Mouse (Mus musculus): ENCODE data around the gene 2200002J24Rik. TPM values are rescaled to one million over a fixed set of nuclear protein-coding genes. Genes with fewer than 3 reads are reported as not detected.

The 2200002J24Rik gene
- polyA plus RNA-seq, 1 experiment, result not detected

DNA sequence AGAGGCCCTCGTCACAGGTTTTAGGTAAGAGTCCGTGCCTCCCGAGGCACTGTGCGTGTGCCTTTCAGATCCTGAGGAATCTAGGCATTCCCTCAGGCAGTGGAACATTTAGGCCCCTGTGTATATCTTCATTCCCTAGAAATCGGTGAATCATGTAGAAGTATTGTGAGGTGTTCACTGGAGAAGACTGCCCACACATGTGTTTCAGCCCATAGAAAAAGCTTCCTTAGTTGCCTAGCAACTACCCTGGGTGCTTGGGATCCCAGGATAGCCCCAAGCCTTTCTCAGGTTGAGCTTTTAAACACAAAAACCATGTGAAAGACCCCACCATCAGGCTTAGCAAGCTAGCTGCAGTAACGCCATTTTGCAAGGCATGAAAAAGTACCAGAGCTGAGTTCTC, 10.4 kb upstream of the 2200002J24Rik start:
- no peak overlapping the region for H3K4me3 ChIP-seq (replicated peaks)
- H3K9me3 ChIP-seq, result no peaks in the 10 kb centered on the region
- H3K36me3 ChIP-seq (replicated peaks; ENCODE audit: low read length), result no peaks in the 10 kb centered on the region
- peaks cover 13% of the 10 kb centered on the region for H3K4me1 ChIP-seq
- no peak for TF ChIP-seq GATA1 (IDR thresholded peaks at IDR 0.05; ENCODE audit: borderline replicate concordance, low read length)
- no peak for TF ChIP-seq FLI1 (IDR thresholded peaks at IDR 0.05; ENCODE audit: low read length)
- H3K27me3 ChIP-seq (replicated peaks), result no peaks in the 10 kb centered on the region

DNA sequence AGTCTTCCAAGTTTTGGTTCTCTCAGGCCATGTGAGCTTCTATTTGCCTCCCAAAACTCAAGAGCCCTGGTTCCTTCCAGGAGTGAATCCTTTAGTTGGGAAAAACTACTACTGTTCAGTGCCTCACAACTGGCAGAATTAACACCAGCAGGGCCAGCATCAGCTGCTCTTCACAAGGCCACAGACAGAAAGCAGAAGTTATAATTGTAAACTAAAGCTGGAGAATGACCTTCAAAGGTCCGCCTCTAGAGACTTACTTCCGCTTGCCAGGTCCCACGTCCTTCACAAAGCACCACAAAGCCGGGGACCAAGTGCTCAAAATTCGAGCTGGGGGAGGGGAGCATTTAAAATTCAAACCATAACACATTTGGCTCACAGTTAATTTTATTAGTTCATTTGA, 625 bp upstream of the 2200002J24Rik start:
- Histone ChIP-seq H3K27me3 (replicated peaks) (no peaks in the 10 kb centered on the region), H3K36me3 (replicated peaks; ENCODE audit: low read length) (no peaks in the 10 kb centered on the region), H3K9me3 (no peaks in the 10 kb centered on the region), H3K4me1 (peaks cover 42% of the 10 kb centered on the region), H3K4me3 (replicated peaks) (no peak overlapping the region)
- TF ChIP-seq FLI1 (IDR thresholded peaks at IDR 0.05; ENCODE audit: low read length), result no peak
- TF ChIP-seq GATA1 (IDR thresholded peaks at IDR 0.05; ENCODE audit: borderline replicate concordance, low read length), result no peak

DNA sequence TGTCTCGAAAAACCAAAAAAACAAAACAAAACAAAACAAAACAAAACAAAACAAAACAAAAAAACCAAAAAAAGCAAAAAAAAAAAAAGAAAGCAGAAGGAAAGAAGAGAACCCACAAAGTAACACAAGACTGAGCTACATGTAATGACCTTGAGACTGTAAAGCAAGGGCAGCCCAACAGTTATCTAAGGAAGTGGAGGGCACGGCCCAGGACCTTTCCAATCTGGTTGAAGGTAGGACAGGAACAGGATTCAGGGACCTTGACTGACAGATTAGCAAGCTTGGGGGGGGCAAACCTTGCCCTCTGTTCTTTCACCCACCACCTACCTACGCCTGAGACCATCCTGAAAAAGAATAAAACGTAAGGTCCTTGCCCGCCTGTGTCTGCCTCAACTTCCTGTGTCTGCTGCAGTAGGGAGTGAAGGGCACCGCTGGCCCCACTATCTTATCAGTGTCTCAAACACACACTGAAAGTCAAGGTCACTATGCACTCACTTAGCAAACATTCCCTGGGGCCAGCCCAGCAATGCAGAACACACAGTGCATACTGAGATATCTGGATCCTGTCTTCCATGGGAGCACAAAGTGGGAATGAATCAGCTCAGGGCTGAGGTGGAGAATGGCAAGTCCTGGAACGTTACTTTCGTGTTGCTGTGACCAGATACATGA, 7.6 kb downstream of the 2200002J24Rik start:
- no peak for TF ChIP-seq FLI1 (IDR thresholded peaks at IDR 0.05; ENCODE audit: low read length)
- no peak for TF ChIP-seq GATA1 (IDR thresholded peaks at IDR 0.05; ENCODE audit: borderline replicate concordance, low read length)
- Histone ChIP-seq H3K27me3 (replicated peaks) (peaks cover 16% of the 10 kb centered on the region), H3K4me1 (peaks cover 45% of the 10 kb centered on the region), H3K4me3 (replicated peaks) (peak overlapping the region; percentile 44), H3K36me3 (replicated peaks; ENCODE audit: low read length) (no peaks in the 10 kb centered on the region), H3K9me3 (no peaks in the 10 kb centered on the region)

DNA sequence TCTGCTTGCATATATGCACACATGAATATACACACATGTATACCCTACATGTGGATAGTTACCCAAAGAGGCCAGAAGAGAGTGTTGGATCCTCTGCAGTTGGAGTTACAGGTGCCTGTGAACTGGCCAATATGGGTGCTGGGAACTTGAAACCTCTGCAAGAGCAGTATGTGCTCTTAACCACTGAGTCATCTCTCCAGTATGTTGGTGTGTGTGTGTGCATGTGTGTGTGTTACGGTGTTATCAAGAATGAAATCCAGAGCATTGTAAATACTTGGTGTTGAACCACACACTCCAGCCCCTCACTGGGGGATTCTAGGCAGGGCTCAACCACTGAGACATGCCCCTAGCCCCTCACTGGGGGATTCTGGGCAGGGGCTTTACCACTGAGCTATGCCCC, 8.7 kb downstream of the 2200002J24Rik start:
- no peak for TF ChIP-seq GATA1 (IDR thresholded peaks at IDR 0.05; ENCODE audit: borderline replicate concordance, low read length)
- TF ChIP-seq FLI1 (IDR thresholded peaks at IDR 0.05; ENCODE audit: low read length), result no peak
- Histone ChIP-seq H3K27me3 (replicated peaks) (peaks cover 27% of the 10 kb centered on the region), H3K9me3 (no peaks in the 10 kb centered on the region), H3K36me3 (replicated peaks; ENCODE audit: low read length) (no peaks in the 10 kb centered on the region), H3K4me3 (replicated peaks) (no peak overlapping the region), H3K4me1 (peaks cover 38% of the 10 kb centered on the region)

DNA sequence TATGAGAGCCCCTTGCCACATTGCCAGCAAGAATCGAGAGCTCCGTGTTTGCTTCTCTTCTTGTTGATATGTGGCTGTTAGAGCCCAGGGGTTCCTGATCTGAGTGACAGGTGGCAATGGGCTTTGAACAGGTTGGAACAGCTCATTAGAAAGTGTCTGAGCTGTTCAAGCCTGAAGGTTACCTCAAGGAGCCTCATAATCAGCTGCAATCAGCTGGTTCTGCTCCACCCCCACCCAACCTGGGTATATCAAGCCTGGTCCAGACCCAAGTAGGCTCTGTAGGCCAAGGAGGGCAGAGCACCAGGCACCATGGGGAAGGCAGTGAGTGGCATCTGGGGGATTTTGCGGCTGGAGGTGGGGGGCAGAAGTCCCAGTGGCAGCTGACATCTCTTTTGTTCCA, 13.2 kb downstream of the 2200002J24Rik start, which contains the start of gene Atp4a:
Gene Atp4a (plus strand): TSS at position 268 of the 400 bp plus-strand sequence.
- TF ChIP-seq FLI1 (IDR thresholded peaks at IDR 0.05; ENCODE audit: low read length) (no peak), GATA1 (IDR thresholded peaks at IDR 0.05; ENCODE audit: borderline replicate concordance, low read length) (no peak)
- Histone ChIP-seq H3K4me3 (replicated peaks) (peak within 1 kb of the TSS; percentile 16), H3K36me3 (replicated peaks; ENCODE audit: low read length) (no peaks in the 10 kb centered on the region), H3K9me3 (0 out of 2 replicates have a peak, but pooled peaks cover 3% of the 10 kb centered on the region), H3K27me3 (replicated peaks) (peaks cover 61% of the 10 kb centered on the region), H3K4me1 (peaks cover 50% of the 10 kb centered on the region)

DNA sequence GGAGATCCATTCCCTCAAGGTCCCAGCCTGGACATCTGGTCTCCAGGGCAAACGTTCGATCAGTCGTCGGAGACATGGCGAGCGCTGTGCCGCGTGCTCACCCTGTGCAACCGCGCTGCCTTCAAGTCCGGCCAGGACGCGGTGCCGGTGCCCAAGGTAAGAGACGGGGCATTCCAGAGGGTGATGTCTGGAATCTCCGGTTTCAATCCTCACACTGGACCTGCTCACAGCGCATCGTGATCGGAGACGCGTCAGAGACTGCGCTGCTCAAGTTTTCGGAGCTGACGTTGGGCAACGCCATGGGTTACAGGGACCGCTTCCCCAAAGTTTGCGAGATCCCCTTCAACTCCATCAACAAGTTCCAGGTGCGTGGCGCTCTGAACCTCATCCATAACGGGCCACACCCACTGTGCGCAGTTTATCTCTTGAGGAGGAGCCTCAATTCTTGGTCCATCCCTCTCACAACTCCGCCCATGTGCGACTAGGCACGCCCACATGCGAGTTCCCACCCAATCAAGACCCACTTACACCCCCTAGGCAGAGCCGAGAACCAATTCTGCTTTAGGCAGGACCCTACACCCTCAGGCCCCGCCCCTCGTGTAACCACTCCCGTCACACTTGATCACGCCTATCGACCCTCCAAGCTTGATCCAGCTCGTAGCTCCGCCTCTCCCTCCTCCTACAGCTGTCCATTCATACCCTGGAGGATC, 18.4 kb downstream of the 2200002J24Rik start:
- Histone ChIP-seq H3K4me3 (replicated peaks) (peak overlapping the region; percentile 87), H3K27me3 (replicated peaks) (peaks cover 72% of the 10 kb centered on the region), H3K9me3 (0 out of 2 replicates have a peak, but pooled peaks cover 3% of the 10 kb centered on the region), H3K4me1 (peaks cover 58% of the 10 kb centered on the region), H3K36me3 (replicated peaks; ENCODE audit: low read length) (no peaks in the 10 kb centered on the region)
- TF ChIP-seq GATA1 (IDR thresholded peaks at IDR 0.05; ENCODE audit: borderline replicate concordance, low read length), result no peak
- TF ChIP-seq FLI1 (IDR thresholded peaks at IDR 0.05; ENCODE audit: low read length), result no peak

DNA sequence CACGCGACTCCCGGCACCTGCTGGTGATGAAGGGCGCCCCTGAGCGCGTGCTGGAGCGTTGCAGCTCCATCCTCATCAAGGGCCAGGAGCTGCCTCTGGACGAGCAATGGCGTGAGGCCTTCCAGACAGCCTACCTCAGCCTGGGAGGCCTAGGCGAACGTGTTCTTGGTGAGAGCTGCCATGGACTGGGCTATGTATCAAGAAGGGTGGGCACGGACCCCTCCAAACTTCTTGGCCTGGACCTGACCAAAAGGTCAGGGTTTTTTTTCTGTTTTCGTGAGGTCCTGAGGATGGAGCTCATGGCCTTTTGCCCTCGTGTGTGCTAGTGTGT, 19.0 kb downstream of the 2200002J24Rik start:
- peaks cover 73% of the 10 kb centered on the region for H3K27me3 ChIP-seq (replicated peaks)
- 0 out of 2 replicates have a peak, but pooled peaks cover 3% of the 10 kb centered on the region for H3K9me3 ChIP-seq
- peaks cover 64% of the 10 kb centered on the region for H3K4me1 ChIP-seq
- no peak for TF ChIP-seq GATA1 (IDR thresholded peaks at IDR 0.05; ENCODE audit: borderline replicate concordance, low read length)
- no peak for TF ChIP-seq FLI1 (IDR thresholded peaks at IDR 0.05; ENCODE audit: low read length)
- H3K4me3 ChIP-seq (replicated peaks), result peak overlapping the region; percentile 87
- H3K36me3 ChIP-seq (replicated peaks; ENCODE audit: low read length), result no peaks in the 10 kb centered on the region

DNA sequence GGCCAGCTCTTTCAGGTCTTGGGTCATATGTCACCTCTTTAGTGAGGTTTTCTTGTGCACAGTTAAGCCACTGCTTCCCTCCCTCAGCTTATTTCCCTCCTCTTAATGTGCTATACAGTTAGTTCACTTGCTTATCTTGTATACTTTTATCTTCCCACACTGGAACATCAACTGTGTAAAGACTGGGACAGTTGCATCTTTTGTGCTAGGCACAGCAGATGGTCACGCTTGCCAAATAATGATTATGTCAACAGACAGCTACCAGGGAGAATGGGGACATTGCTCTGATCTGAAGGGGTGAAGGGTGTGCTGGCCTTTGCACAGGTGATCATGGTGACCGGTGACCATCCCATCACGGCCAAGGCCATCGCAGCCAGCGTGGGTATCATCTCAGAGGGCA, 20.9 kb downstream of the 2200002J24Rik start:
- H3K36me3 ChIP-seq (replicated peaks; ENCODE audit: low read length), result no peaks in the 10 kb centered on the region
- peaks cover 65% of the 10 kb centered on the region for H3K27me3 ChIP-seq (replicated peaks)
- H3K4me3 ChIP-seq (replicated peaks), result no peak overlapping the region
- H3K4me1 ChIP-seq, result peaks cover 57% of the 10 kb centered on the region
- no peak for TF ChIP-seq FLI1 (IDR thresholded peaks at IDR 0.05; ENCODE audit: low read length)
- no peak for TF ChIP-seq GATA1 (IDR thresholded peaks at IDR 0.05; ENCODE audit: borderline replicate concordance, low read length)
- H3K9me3 ChIP-seq, result 0 out of 2 replicates have a peak, but pooled peaks cover 3% of the 10 kb centered on the region

DNA sequence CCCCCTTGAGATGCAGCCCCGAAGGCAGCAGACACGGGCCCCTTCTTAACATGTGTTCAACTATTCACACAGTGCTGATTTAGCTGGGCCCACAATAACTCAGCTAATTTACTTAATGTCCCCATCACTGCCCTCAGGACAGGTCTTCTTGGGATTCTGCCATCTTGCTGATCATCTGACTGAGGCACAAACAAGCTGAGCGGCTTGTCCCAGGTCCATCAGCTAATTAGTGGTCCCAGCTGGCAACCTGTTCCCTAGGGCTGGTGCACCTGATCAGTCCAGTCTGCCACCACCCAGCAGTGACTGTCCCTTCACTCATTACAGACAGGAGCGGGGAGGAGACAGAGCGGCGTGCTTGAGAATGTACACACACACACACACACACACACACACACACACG, 22.6 kb downstream of the 2200002J24Rik start:
- peaks cover 49% of the 10 kb centered on the region for H3K27me3 ChIP-seq (replicated peaks)
- H3K9me3 ChIP-seq, result no peaks in the 10 kb centered on the region
- H3K4me1 ChIP-seq, result peaks cover 53% of the 10 kb centered on the region
- H3K4me3 ChIP-seq (replicated peaks), result no peak overlapping the region
- H3K36me3 ChIP-seq (replicated peaks; ENCODE audit: low read length), result peaks cover 12% of the 10 kb centered on the region
- TF ChIP-seq FLI1 (IDR thresholded peaks at IDR 0.05; ENCODE audit: low read length), result no peak
- TF ChIP-seq GATA1 (IDR thresholded peaks at IDR 0.05; ENCODE audit: borderline replicate concordance, low read length), result no peak
